Mouse (Mus musculus) cortical plate, adult 2 months (tissue): Measurements from ENCODE around the gene Gnb1l.

ENCODE experiments used
- CTCF ChIP-seq: fragments of 200-500 bp; IDR thresholded peaks from 2 replicates; pipeline ENCODE4 v1.5.1; 2011; ENCODE audit warnings: mild to moderate bottlenecking, control low read depth, low read length; ENCODE audit not compliant: insufficient read depth; ENCODE audit errors: extremely low read depth
- POLR2A ChIP-seq: fragments of 200-500 bp; IDR thresholded peaks from 2 replicates; pipeline ENCODE4 v1.6.1; 2011; ENCODE audit warnings: mild to moderate bottlenecking, low read length, control low read depth; ENCODE audit not compliant: insufficient read depth; ENCODE audit errors: extremely low read depth

DNA sequence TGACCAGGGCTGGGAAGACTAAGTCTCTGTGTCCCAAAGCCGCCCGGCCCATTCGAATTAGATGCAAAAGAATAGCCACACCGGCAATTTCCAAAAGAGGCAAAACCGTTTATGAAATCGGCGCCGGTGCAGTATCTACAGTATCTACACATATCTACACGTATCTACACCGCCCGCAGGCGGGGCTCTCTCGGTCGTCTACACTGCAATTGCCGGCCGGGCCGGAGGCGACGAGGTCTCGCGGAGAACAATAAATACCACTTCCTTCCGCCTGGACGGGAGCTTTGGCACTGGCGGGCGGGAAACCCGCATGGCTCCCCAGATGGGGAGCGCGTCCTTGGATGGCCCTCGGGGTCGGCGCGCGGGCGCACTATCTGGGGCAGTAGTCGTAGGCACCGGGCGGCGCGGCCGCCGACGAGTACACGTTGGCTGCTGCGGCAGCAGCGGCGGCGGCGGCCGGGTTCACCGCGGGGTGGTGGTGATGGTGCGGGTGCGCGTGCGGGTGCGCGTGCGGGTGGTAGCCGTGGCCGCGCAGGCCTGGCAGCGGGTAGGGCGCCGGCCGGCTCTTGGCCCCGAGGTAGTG, 83.2 kb downstream of the Gnb1l start:
- no peak for TF ChIP-seq POLR2A
- no peak for TF ChIP-seq CTCF
